Mouse (Mus musculus) intestine, embryonic 14.5 days (tissue): ENCODE measurements around the gene Pak4. TPM values are rescaled to one million over a fixed set of nuclear protein-coding genes. Genes with fewer than 3 reads are reported as not detected.

Source experiments
- ATAC-seq: fragments of 200-750 bp; cut with Nextera tagmentation; replicated peaks from 2 replicates; pipeline ENCODE4 v1.8.0; 2017; ENCODE audit warnings: low read depth, moderate number of reproducible peaks, moderate TSS enrichment, moderate library complexity; ENCODE audit not compliant: low FRiP score, low TSS enrichment
- DNase-seq: peaks from one replicate; pipeline ENCODE4 v3.0.0-alpha.2; 2018; ENCODE audit warnings: low spot score
- H3K27ac ChIP-seq: fragments of 300-500 bp; sonication (generic); 2 replicates; pipeline ENCODE4 v1.5.1; 2014; ENCODE audit warnings: low read depth, mild to moderate bottlenecking, control low read depth
- H3K27me3 ChIP-seq: fragments of 300-500 bp; sonication (generic); replicated peaks from 2 replicates; pipeline ENCODE4 v1.6.1; 2014; ENCODE audit warnings: low read length, control low read depth; ENCODE audit not compliant: control insufficient read depth, insufficient read depth
- H3K36me3 ChIP-seq: fragments of 300-500 bp; sonication (generic); 2 replicates; pipeline ENCODE4 v1.6.1; 2014; ENCODE audit warnings: low read length, control low read depth; ENCODE audit not compliant: control insufficient read depth, insufficient read depth
- H3K4me1 ChIP-seq: fragments of 300-500 bp; sonication (generic); replicated peaks from 2 replicates; pipeline ENCODE4 v1.6.1; 2014; ENCODE audit warnings: low read length, control low read depth, mixed read lengths; ENCODE audit not compliant: control insufficient read depth, insufficient read depth
- H3K4me2 ChIP-seq: fragments of 300-500 bp; sonication (generic); 2 replicates; pipeline ENCODE4 v1.6.1; 2014; ENCODE audit warnings: low read length
- H3K4me3 ChIP-seq: fragments of 300-500 bp; sonication (generic); 2 replicates; pipeline ENCODE4 v1.5.1; 2014; ENCODE audit warnings: low read depth, low read length, control low read depth, mixed read lengths
- H3K9ac ChIP-seq: fragments of 300-500 bp; sonication (generic); 2 replicates; pipeline ENCODE4 v1.6.1; 2014; ENCODE audit warnings: mild to moderate bottlenecking, low read length
- H3K9me3 ChIP-seq: fragments of 300-500 bp; sonication (generic); 2 replicates; pipeline ENCODE4 v1.6.1; 2016; ENCODE audit warnings: low read length, control low read depth; ENCODE audit not compliant: control insufficient read depth
- WGBS: fragments of 180-500 bp; shearing (Covaris S2); extraction: QIAGEN DNeasy Blood & Tissue Kit; methylation state at CpG from one replicate; pipeline ENCODE4 v1.1.7; 2014; 5-methylcytosine and 5-hydroxymethylcytosine counted together
- polyA plus RNA-seq: library from polyadenylated mRNA; unstranded; fragments of >200 nt; fragmentation: Nextera tagmentation; extraction: Ambion mirVana; gene quantifications from 2 replicates; pipeline ENCODE4 v1.2.1, GENCODE M21; 2014

The Pak4 gene
- polyA plus RNA-seq, 1 experiment from 2014 or later = 50.8 TPM

- peaks cover 43% of the 10 kb centered on the region for H3K4me1 ChIP-seq
- 88% methylated on average over 11 of the region's 11 CpGs for WGBS
- no peaks in the 10 kb centered on the region for H3K9me3 ChIP-seq
- ATAC-seq (no peak), DNase-seq (no peak)
- H3K9ac ChIP-seq = no peak overlapping the region
- no peaks in the 10 kb centered on the region for H3K36me3 ChIP-seq
- no peak overlapping the region for H3K4me2 ChIP-seq
- no peak overlapping the region for H3K4me3 ChIP-seq
- no peaks in the 10 kb centered on the region for H3K27me3 ChIP-seq
- H3K27ac ChIP-seq = no peak overlapping the region
Observed at GRCm38 (mm10) chr7:28575597-28575996, 22.4 kb downstream of the Pak4 start.

GRCm38 (mm10) chr7:28573236-28573635 is 24.7 kb downstream of the Pak4 start:
- no peak for DNase-seq
- H3K4me1 ChIP-seq = peaks cover 40% of the 10 kb centered on the region
- no peaks in the 10 kb centered on the region for H3K27me3 ChIP-seq
- H3K9me3 ChIP-seq = no peaks in the 10 kb centered on the region
- no peak overlapping the region for H3K4me2 ChIP-seq
- H3K9ac ChIP-seq = no peak overlapping the region
- no peak overlapping the region for H3K27ac ChIP-seq
- WGBS = 86% methylated on average over 3 of the region's 3 CpGs
- H3K36me3 ChIP-seq = peaks cover 18% of the 10 kb centered on the region
- no peak for ATAC-seq
- no peak overlapping the region for H3K4me3 ChIP-seq

GRCm38 (mm10) chr7:28572689-28573088 is 25.3 kb downstream of the Pak4 start:
- H3K27me3 ChIP-seq = no peaks in the 10 kb centered on the region
- no peak overlapping the region for H3K9ac ChIP-seq
- ATAC-seq = no peak
- H3K9me3 ChIP-seq = no peaks in the 10 kb centered on the region
- no peak overlapping the region for H3K4me3 ChIP-seq
- no peak overlapping the region for H3K27ac ChIP-seq
- peaks cover 24% of the 10 kb centered on the region for H3K36me3 ChIP-seq
- peaks cover 38% of the 10 kb centered on the region for H3K4me1 ChIP-seq
- no peak for DNase-seq
- WGBS = 71% methylated on average over 5 of the region's 5 CpGs
- no peak overlapping the region for H3K4me2 ChIP-seq

- 25% methylated on average over 5 of the region's 5 CpGs for WGBS
- no peak for ATAC-seq
- no peak for DNase-seq
- H3K36me3 ChIP-seq = peaks cover 39% of the 10 kb centered on the region
- no peak overlapping the region for H3K4me2 ChIP-seq
- H3K4me3 ChIP-seq = no peak overlapping the region
- peaks cover 30% of the 10 kb centered on the region; the same call in 1 of the 2 replicates for H3K4me1 ChIP-seq
- H3K9me3 ChIP-seq = no peaks in the 10 kb centered on the region
- H3K9ac ChIP-seq = no peak overlapping the region
- no peaks in the 10 kb centered on the region for H3K27me3 ChIP-seq
- H3K27ac ChIP-seq = peak overlapping the region; percentile 77
Observed at GRCm38 (mm10) chr7:28570982-28571682, 26.9 kb downstream of the Pak4 start.

GRCm38 (mm10) chr7:28570291-28570981 is 27.5 kb downstream of the Pak4 start:
- peaks cover 30% of the 10 kb centered on the region; the same call in 1 of the 2 replicates for H3K4me1 ChIP-seq
- H3K27ac ChIP-seq = peak overlapping the region; percentile 77
- H3K4me3 ChIP-seq = no peak overlapping the region
- peak; percentile 84 for DNase-seq
- H3K4me2 ChIP-seq = peak overlapping the region; percentile 18
- no peak overlapping the region for H3K9ac ChIP-seq
- H3K27me3 ChIP-seq = no peaks in the 10 kb centered on the region
- no peaks in the 10 kb centered on the region for H3K9me3 ChIP-seq
- peak; percentile 65 for ATAC-seq
- WGBS = 65% methylated on average over 12 of the region's 12 CpGs
- peaks cover 46% of the 10 kb centered on the region for H3K36me3 ChIP-seq

GRCm38 (mm10) chr7:28568253-28568652 is 29.7 kb downstream of the Pak4 start:
- ATAC-seq = no peak
- Histone ChIP-seq H3K27ac (no peak overlapping the region), H3K4me2 (no peak overlapping the region), H3K9me3 (no peaks in the 10 kb centered on the region), H3K9ac (no peak overlapping the region), H3K4me3 (no peak overlapping the region), H3K36me3 (peaks cover 66% of the 10 kb centered on the region), H3K4me1 (peaks cover 27% of the 10 kb centered on the region; the same call in 1 of the 2 replicates), H3K27me3 (no peaks in the 10 kb centered on the region)
- DNase-seq = peak; percentile 83

GRCm38 (mm10) chr7:28567539-28567938 is 30.4 kb downstream of the Pak4 start:
- no peak overlapping the region for H3K4me3 ChIP-seq
- no peaks in the 10 kb centered on the region for H3K9me3 ChIP-seq
- H3K27me3 ChIP-seq = no peaks in the 10 kb centered on the region
- H3K9ac ChIP-seq = no peak overlapping the region
- H3K27ac ChIP-seq = no peak overlapping the region
- no peak for ATAC-seq
- peaks cover 24% of the 10 kb centered on the region; the same call in 1 of the 2 replicates for H3K4me1 ChIP-seq
- 93% methylated on average over 4 of the region's 4 CpGs for WGBS
- no peak for DNase-seq
- H3K4me2 ChIP-seq = no peak overlapping the region
- peaks cover 73% of the 10 kb centered on the region for H3K36me3 ChIP-seq

- no peaks in the 10 kb centered on the region for H3K27me3 ChIP-seq
- H3K4me1 ChIP-seq = peaks cover 5% of the 10 kb centered on the region; the same call in 1 of the 2 replicates
- ATAC-seq (no peak), DNase-seq (no peak)
- no peak overlapping the region for H3K27ac ChIP-seq
- H3K4me3 ChIP-seq = no peak overlapping the region
- WGBS = 85% methylated on average over 5 of the region's 5 CpGs
- H3K36me3 ChIP-seq = peaks cover 95% of the 10 kb centered on the region
- no peak overlapping the region for H3K4me2 ChIP-seq
- H3K9ac ChIP-seq = no peak overlapping the region
- no peaks in the 10 kb centered on the region for H3K9me3 ChIP-seq
Observed at GRCm38 (mm10) chr7:28565407-28565806, 32.6 kb downstream of the Pak4 start.
